Mouse (Mus musculus): ENCODE measurements around the gene Rps6ka5.

DNA sequence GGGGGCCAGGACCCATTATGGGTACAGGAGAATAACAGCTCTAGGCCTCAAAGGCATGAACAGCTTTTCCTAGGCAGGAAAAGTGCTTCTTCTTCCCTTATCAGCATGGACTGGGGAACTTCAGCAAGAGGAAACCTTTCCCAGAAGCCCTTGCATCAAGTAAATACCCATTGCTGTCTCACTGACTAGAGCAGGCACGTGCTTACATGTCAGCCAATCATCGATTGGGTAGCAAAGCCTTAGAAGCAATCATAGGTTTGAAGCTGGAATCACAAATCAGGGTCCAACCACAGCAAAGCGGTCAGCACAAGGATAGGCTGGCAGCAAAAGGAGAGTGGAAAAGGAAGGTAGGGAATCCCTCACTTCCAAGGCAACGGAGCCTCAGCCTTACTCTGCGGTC, 213.7 kb downstream of the Rps6ka5 start:
- no peak for TF ChIP-seq CTCF (IDR thresholded peaks at IDR 0.05; ENCODE audit: extremely low read depth, insufficient read depth, insufficient read length, insufficient replicate concordance)
- no peak for TF ChIP-seq POLR2A (IDR thresholded peaks at IDR 0.05; ENCODE audit: low read depth, low read length)
